ENCODE assay signal across 9 mouse cellular contexts in genomic region chr3:39460183-39460888, GRCm38 (mm10).
DNase-seq lines count a peak whose midpoint lies in the region; ATAC-seq and TF ChIP-seq lines count a peak whose summit lies in the region.
"Had no signal": no experiment of that assay in that cellular context is flagged by ENCODE, and none has a peak within 500 bp of the region (broad histone marks: within the 10 kb centered on the region; RNA-seq: fewer than 3 reads in every experiment).

No protein-coding gene starts in this region.

- intact Hi-C loops in left cerebral cortex, postnatal 36 days (cut with DNase I): no loop called here

- no peaks in the 10 kb centered on the region for H3K9me3 ChIP-seq in forebrain, embryonic 12.5 days
- no peaks in the 10 kb centered on the region for H3K9me3 ChIP-seq in forebrain, embryonic 11.5 days (ENCODE audit: control insufficient read depth, low read length)
- H3K9me3 ChIP-seq in liver, embryonic 11.5 days (ENCODE audit: control insufficient read depth, low read length): no peaks in the 10 kb centered on the region
- no peaks in the 10 kb centered on the region for H3K9me3 ChIP-seq in hindbrain, embryonic 12.5 days (replicated peaks)
- no peaks in the 10 kb centered on the region for H3K9me3 ChIP-seq in neural tube, embryonic 14.5 days (ENCODE audit: control insufficient read depth, low read length)
- H3K9me3 ChIP-seq: liver, embryonic 15.5 days had no signal

- TF ChIP-seq CTCF in liver, adult 2 months (IDR thresholded peaks at IDR 0.05; ENCODE audit: low read depth, low read length): no peak

- no peak for DNase-seq in forebrain, embryonic 11.5 days (ENCODE audit: low spot score)
- peak; percentile 23 for DNase-seq in liver, adult 2 months (ENCODE audit: extremely low read depth, low read depth, low spot score)
- no peak for DNase-seq in liver, embryonic 11.5 days (ENCODE audit: low spot score)
- no peak for DNase-seq in urinary bladder, postnatal 14 days (ENCODE audit: low spot score)
- DNase-seq in left cerebral cortex, postnatal 36 days (ENCODE audit: low spot score in 2 of 2): no peak

- 0 out of 2 replicates have a peak, but pooled peaks cover 4% of the 10 kb centered on the region for H3K4me1 ChIP-seq in forebrain, embryonic 12.5 days
- H3K4me1 ChIP-seq in forebrain, embryonic 11.5 days (replicated peaks; ENCODE audit: control insufficient read depth, insufficient read depth, low read length): no peaks in the 10 kb centered on the region
- no peaks in the 10 kb centered on the region for H3K4me1 ChIP-seq in liver, adult 2 months (ENCODE audit: control insufficient read depth, insufficient read depth, low read length)
- H3K4me1 ChIP-seq in liver, embryonic 11.5 days (replicated peaks; ENCODE audit: control insufficient read depth, insufficient read depth, low read length): no peaks in the 10 kb centered on the region
- H3K4me1 ChIP-seq in hindbrain, embryonic 12.5 days: no peaks in the 10 kb centered on the region
- no peaks in the 10 kb centered on the region for H3K4me1 ChIP-seq in neural tube, embryonic 14.5 days (ENCODE audit: control insufficient read depth, insufficient read depth, low read length)
- H3K4me1 ChIP-seq: liver, embryonic 15.5 days had no signal

- H3K27me3 ChIP-seq in forebrain, embryonic 12.5 days: no peaks in the 10 kb centered on the region
- H3K27me3 ChIP-seq in forebrain, embryonic 11.5 days (ENCODE audit: control insufficient read depth, insufficient read depth, low read length): no peaks in the 10 kb centered on the region
- no peaks in the 10 kb centered on the region for H3K27me3 ChIP-seq in liver, adult 2 months (ENCODE audit: control insufficient read depth, insufficient read depth, low read length)
- no peaks in the 10 kb centered on the region for H3K27me3 ChIP-seq in liver, embryonic 11.5 days (replicated peaks; ENCODE audit: control insufficient read depth, insufficient read depth, low read length)
- H3K27me3 ChIP-seq in hindbrain, embryonic 12.5 days: no peaks in the 10 kb centered on the region
- no peaks in the 10 kb centered on the region for H3K27me3 ChIP-seq in neural tube, embryonic 14.5 days (ENCODE audit: control insufficient read depth, insufficient read depth, low read length)
- H3K27me3 ChIP-seq: liver, embryonic 15.5 days had no signal

- no peak overlapping the region for H3K4me2 ChIP-seq in forebrain, embryonic 12.5 days
- no peak overlapping the region for H3K4me2 ChIP-seq in forebrain, embryonic 11.5 days (ENCODE audit: low read depth, low read length, severe bottlenecking)
- H3K4me2 ChIP-seq in liver, embryonic 11.5 days: no peak overlapping the region
- no peak overlapping the region for H3K4me2 ChIP-seq in hindbrain, embryonic 12.5 days (replicated peaks)
- no peak overlapping the region for H3K4me2 ChIP-seq in neural tube, embryonic 14.5 days (ENCODE audit: low read depth, low read length)
- H3K4me2 ChIP-seq: liver, embryonic 15.5 days had no signal

- no peak for ATAC-seq in forebrain, embryonic 12.5 days (ENCODE audit: low FRiP score)
- no peak for ATAC-seq in forebrain, embryonic 11.5 days (replicated peaks; ENCODE audit: low FRiP score)
- no peak for ATAC-seq in liver, embryonic 11.5 days (replicated peaks; ENCODE audit: low FRiP score)
- 0 out of 2 replicates have a peak, but pooled peaks have one; percentile 19 for ATAC-seq in hindbrain, embryonic 12.5 days (ENCODE audit: low FRiP score)
- peak; percentile 38; the same call in 1 of the 2 replicates for ATAC-seq in neural tube, embryonic 14.5 days (ENCODE audit: low read depth)

- no peak overlapping the region for H3K9ac ChIP-seq in forebrain, embryonic 12.5 days
- H3K9ac ChIP-seq in forebrain, embryonic 11.5 days (ENCODE audit: low read length): no peak overlapping the region
- no peak overlapping the region for H3K9ac ChIP-seq in liver, adult 2 months (ENCODE audit: low read depth, low read length)
- H3K9ac ChIP-seq in liver, embryonic 11.5 days (ENCODE audit: low read depth, low read length): no peak overlapping the region
- H3K9ac ChIP-seq in hindbrain, embryonic 12.5 days: no peak overlapping the region
- H3K9ac ChIP-seq in neural tube, embryonic 14.5 days (replicated peaks; ENCODE audit: low read depth, low read length): no peak overlapping the region
- H3K9ac ChIP-seq: liver, embryonic 15.5 days had no signal

- H3K27ac ChIP-seq in forebrain, embryonic 12.5 days: peak overlapping the region; percentile 42
- H3K27ac ChIP-seq in forebrain, embryonic 11.5 days (ENCODE audit: low read depth, low read length): no peak overlapping the region
- no peak overlapping the region for H3K27ac ChIP-seq in liver, adult 2 months (replicated peaks; ENCODE audit: insufficient read depth, low read depth, low read length)
- no peak overlapping the region for H3K27ac ChIP-seq in liver, embryonic 11.5 days (ENCODE audit: low read depth, low read length)
- H3K27ac ChIP-seq in hindbrain, embryonic 12.5 days: no peak overlapping the region; the same call in 1 of the 2 replicates
- H3K27ac ChIP-seq in neural tube, embryonic 14.5 days (ENCODE audit: low read depth, low read length): no peak overlapping the region
- H3K27ac ChIP-seq: liver, embryonic 15.5 days had no signal

- no peak for TF ChIP-seq POLR2A in liver, adult 2 months (IDR thresholded peaks at IDR 0.05; ENCODE audit: extremely low read depth, insufficient read depth, low read length)

- H3K36me3 ChIP-seq in forebrain, embryonic 12.5 days (replicated peaks): no peaks in the 10 kb centered on the region
- no peaks in the 10 kb centered on the region for H3K36me3 ChIP-seq in forebrain, embryonic 11.5 days (ENCODE audit: control insufficient read depth, insufficient read depth, low read length)
- no peaks in the 10 kb centered on the region for H3K36me3 ChIP-seq in liver, adult 2 months (ENCODE audit: control insufficient read depth, insufficient read depth, low read length)
- H3K36me3 ChIP-seq in liver, embryonic 11.5 days (ENCODE audit: control insufficient read depth, insufficient read depth, low read length): no peaks in the 10 kb centered on the region
- no peaks in the 10 kb centered on the region for H3K36me3 ChIP-seq in hindbrain, embryonic 12.5 days
- no peaks in the 10 kb centered on the region for H3K36me3 ChIP-seq in neural tube, embryonic 14.5 days (ENCODE audit: control insufficient read depth, insufficient read depth, low read length)
- H3K36me3 ChIP-seq: liver, embryonic 15.5 days had no signal

- H3K4me3 ChIP-seq in forebrain, embryonic 12.5 days (replicated peaks): no peak overlapping the region
- H3K4me3 ChIP-seq in forebrain, embryonic 11.5 days (ENCODE audit: low read depth, low read length): no peak overlapping the region
- no peak overlapping the region for H3K4me3 ChIP-seq in liver, adult 2 months (ENCODE audit: insufficient read depth, low read depth, low read length)
- H3K4me3 ChIP-seq in liver, embryonic 11.5 days (ENCODE audit: low read depth, low read length): no peak overlapping the region
- H3K4me3 ChIP-seq in hindbrain, embryonic 12.5 days: no peak overlapping the region
- H3K4me3 ChIP-seq in neural tube, embryonic 14.5 days (ENCODE audit: low read depth, low read length): no peak overlapping the region
- H3K4me3 ChIP-seq: liver, embryonic 15.5 days had no signal

- no peaks in the 10 kb centered on the region for H3K79me2 ChIP-seq in liver, adult 2 months (ENCODE audit: control insufficient read depth, insufficient read depth, low read length)

- WGBS in forebrain, embryonic 12.5 days: 75% methylated on average over 14 of the region's 14 CpGs
- 79% methylated on average over 14 of the region's 14 CpGs for WGBS in forebrain, embryonic 11.5 days
- 71% methylated on average over 14 of the region's 14 CpGs for WGBS in liver, adult 2 months
- 79% methylated on average over 14 of the region's 14 CpGs for WGBS in liver, embryonic 11.5 days
- WGBS in hindbrain, embryonic 12.5 days: 63% methylated on average over 14 of the region's 14 CpGs
- 68% methylated on average over 14 of the region's 14 CpGs for WGBS in neural tube, embryonic 14.5 days

Comparison
In these comparisons a context has a peak if more than half of its experiments do, and no peak if none do; other contexts are left out.
1. ATAC-seq: peak in hindbrain, embryonic 12.5 days (single experiment) and neural tube, embryonic 14.5 days (single experiment); none in forebrain, embryonic 12.5 days (single experiment), forebrain, embryonic 11.5 days (single experiment) and liver, embryonic 11.5 days (single experiment).